Mouse (Mus musculus): Measurements from ENCODE around the gene Itga2. TPM values are rescaled to one million over a fixed set of nuclear protein-coding genes. Genes with fewer than 3 reads are reported as not detected.

The Itga2 gene
- polyA plus RNA-seq, 1 experiment from 2014 or later: 15.2 TPM

DNA sequence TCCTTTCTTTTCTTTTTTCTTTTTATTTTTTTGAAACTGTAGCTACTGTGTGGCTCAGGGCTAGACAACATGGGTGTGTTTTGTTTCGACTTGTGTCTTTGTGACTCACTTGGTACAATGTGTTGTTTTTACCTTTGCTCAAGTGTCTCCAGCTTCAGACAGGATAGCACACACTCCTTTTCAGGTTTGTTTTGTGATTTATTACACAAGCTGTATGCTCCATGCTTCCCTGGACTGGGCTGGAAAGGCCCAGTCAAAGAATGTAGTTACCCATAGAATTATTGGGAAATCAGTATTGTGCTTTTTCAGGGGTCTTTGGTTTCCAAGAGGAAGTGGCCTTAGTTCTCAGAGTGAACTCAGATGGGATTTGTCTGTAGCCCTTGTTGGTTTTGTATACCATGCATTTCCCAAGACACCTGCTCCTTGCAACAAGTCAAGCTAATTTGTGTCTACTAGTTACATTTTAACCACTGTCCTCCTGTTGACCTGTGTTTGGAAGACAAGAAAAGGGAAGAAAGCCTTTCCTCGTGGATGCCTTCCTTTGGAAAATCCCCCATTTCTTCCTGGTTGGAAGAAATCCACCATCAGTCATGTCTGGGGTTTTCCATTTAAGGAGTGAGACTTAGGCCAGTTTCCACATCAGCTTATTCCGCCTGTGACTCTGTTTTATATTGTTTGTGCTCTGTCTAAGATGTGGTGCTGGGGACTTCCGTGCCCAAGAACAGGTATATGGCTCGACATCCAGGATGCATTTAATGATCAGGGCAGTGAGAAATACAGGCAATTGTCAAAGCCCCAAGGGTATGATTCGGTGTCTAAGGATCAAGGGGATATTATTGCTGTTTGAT is 79.4 kb downstream of the Itga2 start:
- DNase-seq (ENCODE audit: low spot score) (no peak), ATAC-seq (no peak)
- Histone ChIP-seq H3K4me3 (ENCODE audit: low read depth, low read length) (no peak overlapping the region), H3K9me3 (ENCODE audit: low read length) (no peaks in the 10 kb centered on the region), H3K27ac (ENCODE audit: low read length) (no peak overlapping the region), H3K36me3 (ENCODE audit: insufficient read depth, low read length) (no peaks in the 10 kb centered on the region), H3K27me3 (replicated peaks; ENCODE audit: insufficient read depth, low read length) (no peaks in the 10 kb centered on the region), H3K4me2 (replicated peaks; ENCODE audit: low read depth, low read length) (no peak overlapping the region), H3K9ac (replicated peaks; ENCODE audit: low read depth) (no peak overlapping the region), H3K4me1 (ENCODE audit: insufficient read depth, low read depth, low read length) (peaks cover 4% of the 10 kb centered on the region; the same call in 1 of the 2 replicates)
- TF ChIP-seq CTCF (IDR thresholded peaks at IDR 0.05): no peak
- TF ChIP-seq EP300 (IDR thresholded peaks at IDR 0.05): no peak
- 69% methylated on average over 6 of the region's 6 CpGs for WGBS

DNA sequence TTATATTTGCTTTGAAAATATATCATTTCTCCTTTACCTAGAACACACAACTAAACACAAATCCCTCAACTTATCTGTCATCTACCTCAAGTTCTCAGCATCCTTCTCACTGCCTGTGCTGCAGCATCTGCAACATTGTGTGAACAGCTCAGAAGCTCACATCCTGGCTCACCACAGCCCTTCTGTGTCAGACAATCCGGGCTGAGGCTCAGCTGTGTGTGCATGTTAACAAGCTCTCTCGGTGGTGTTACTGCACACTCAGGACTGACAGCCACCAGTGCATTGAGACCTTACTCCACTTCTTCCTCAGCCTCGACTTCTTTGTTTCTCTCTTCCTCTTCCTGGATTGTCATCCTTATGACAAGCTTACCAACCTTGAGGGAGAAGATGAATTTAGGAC is 83.0 kb downstream of the Itga2 start:
- no peaks in the 10 kb centered on the region for H3K9me3 ChIP-seq (ENCODE audit: low read length)
- H3K4me3 ChIP-seq (ENCODE audit: low read depth, low read length): no peak overlapping the region
- no peak for ATAC-seq
- no peak overlapping the region for H3K27ac ChIP-seq (ENCODE audit: low read length)
- TF ChIP-seq CTCF (IDR thresholded peaks at IDR 0.05): no peak
- TF ChIP-seq EP300 (IDR thresholded peaks at IDR 0.05): no peak
- H3K9ac ChIP-seq (replicated peaks; ENCODE audit: low read depth): no peak overlapping the region
- H3K4me1 ChIP-seq (ENCODE audit: insufficient read depth, low read depth, low read length): peaks cover 2% of the 10 kb centered on the region; the same call in 1 of the 2 replicates
- DNase-seq (ENCODE audit: low spot score): no peak
- no peak overlapping the region for H3K4me2 ChIP-seq (replicated peaks; ENCODE audit: low read depth, low read length)
- no peaks in the 10 kb centered on the region for H3K36me3 ChIP-seq (ENCODE audit: insufficient read depth, low read length)
- 69% methylated on average over 3 of the region's 3 CpGs for WGBS
- H3K27me3 ChIP-seq (replicated peaks; ENCODE audit: insufficient read depth, low read length): no peaks in the 10 kb centered on the region

DNA sequence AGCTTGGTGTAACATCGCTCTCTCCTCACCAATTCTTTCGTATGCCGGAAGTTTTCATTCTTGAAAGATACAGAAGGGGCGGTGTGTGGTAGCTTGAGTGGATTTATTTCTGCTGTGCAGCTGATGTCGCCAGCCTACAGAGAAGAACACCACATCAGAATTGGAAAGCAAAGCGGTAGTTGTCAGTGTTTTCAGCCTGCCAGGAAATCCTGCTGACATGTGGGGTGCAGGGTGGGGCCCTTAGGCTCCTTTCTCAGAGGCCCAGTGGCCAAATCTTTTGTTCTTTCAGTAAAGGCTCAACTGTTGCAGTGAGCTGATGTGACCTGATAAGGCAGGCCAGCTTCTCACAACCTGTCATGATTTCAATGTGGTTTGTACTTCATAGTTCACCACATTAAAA is 86.1 kb downstream of the Itga2 start:
- Histone ChIP-seq H3K4me2 (replicated peaks; ENCODE audit: low read depth, low read length) (no peak overlapping the region), H3K9ac (replicated peaks; ENCODE audit: low read depth) (no peak overlapping the region), H3K4me3 (ENCODE audit: low read depth, low read length) (no peak overlapping the region), H3K27ac (ENCODE audit: low read length) (no peak overlapping the region), H3K4me1 (ENCODE audit: insufficient read depth, low read depth, low read length) (no peaks in the 10 kb centered on the region; the same call in 1 of the 2 replicates), H3K27me3 (replicated peaks; ENCODE audit: insufficient read depth, low read length) (no peaks in the 10 kb centered on the region), H3K9me3 (ENCODE audit: low read length) (no peaks in the 10 kb centered on the region), H3K36me3 (ENCODE audit: insufficient read depth, low read length) (no peaks in the 10 kb centered on the region)
- peak; percentile 26; the same call in 1 of the 2 replicates for ATAC-seq
- no peak for DNase-seq (ENCODE audit: low spot score)
- WGBS: 76% methylated on average over 6 of the region's 6 CpGs
- TF ChIP-seq EP300 (IDR thresholded peaks at IDR 0.05): no peak
- TF ChIP-seq CTCF (IDR thresholded peaks at IDR 0.05): no peak

DNA sequence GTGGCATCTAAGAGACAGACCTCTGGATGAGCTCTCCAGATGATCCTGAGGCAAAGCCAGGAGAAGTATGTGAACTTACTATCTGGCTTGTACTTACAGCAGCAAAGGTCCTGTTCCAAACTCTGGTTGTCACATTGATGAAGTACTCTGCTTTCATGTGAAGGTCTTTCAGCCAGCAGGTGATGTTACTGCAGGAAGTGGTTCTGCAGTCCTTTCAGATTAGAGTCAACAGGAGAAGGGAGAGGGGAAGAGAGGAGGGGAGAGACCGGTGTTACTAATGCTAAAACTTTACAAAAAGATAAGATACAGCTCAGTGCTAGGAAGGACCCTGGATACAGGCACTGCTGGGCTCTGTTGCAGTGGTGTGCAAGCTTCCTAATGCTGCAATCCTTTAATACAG is 88.6 kb downstream of the Itga2 start:
- no peak overlapping the region for H3K27ac ChIP-seq (ENCODE audit: low read length)
- no peaks in the 10 kb centered on the region for H3K27me3 ChIP-seq (replicated peaks; ENCODE audit: insufficient read depth, low read length)
- DNase-seq (ENCODE audit: low spot score) (no peak), ATAC-seq (no peak)
- H3K4me2 ChIP-seq (replicated peaks; ENCODE audit: low read depth, low read length): no peak overlapping the region
- H3K4me1 ChIP-seq (ENCODE audit: insufficient read depth, low read depth, low read length): peaks cover 3% of the 10 kb centered on the region; the same call in 1 of the 2 replicates
- no peaks in the 10 kb centered on the region for H3K9me3 ChIP-seq (ENCODE audit: low read length)
- no peaks in the 10 kb centered on the region for H3K36me3 ChIP-seq (ENCODE audit: insufficient read depth, low read length)
- WGBS: 0% methylated on average over 1 of the region's 1 CpGs
- H3K4me3 ChIP-seq (ENCODE audit: low read depth, low read length): no peak overlapping the region
- H3K9ac ChIP-seq (replicated peaks; ENCODE audit: low read depth): no peak overlapping the region
- TF ChIP-seq EP300 (IDR thresholded peaks at IDR 0.05) (no peak), CTCF (IDR thresholded peaks at IDR 0.05) (no peak)

DNA sequence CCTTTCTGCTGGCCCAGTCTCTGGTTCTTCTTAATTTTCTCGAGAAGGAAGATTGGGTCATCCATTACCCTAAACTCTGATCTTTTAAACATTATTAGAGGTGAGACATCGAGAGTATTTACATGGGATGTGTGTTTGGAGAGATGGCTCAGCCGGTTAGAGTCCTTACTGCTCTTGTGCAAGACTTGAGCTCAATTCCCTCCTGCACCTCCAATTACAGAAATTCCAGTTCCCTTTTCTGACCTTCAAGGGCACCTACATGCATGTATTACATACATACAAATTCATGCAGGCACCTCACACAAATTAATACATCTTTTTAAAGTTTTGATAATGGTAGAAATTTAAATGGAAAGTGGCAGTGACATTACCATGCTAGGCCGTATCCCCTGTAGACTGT is 91.4 kb downstream of the Itga2 start:
- Histone ChIP-seq H3K27me3 (replicated peaks; ENCODE audit: insufficient read depth, low read length) (no peaks in the 10 kb centered on the region), H3K27ac (ENCODE audit: low read length) (no peak overlapping the region), H3K9me3 (ENCODE audit: low read length) (no peaks in the 10 kb centered on the region), H3K4me3 (ENCODE audit: low read depth, low read length) (no peak overlapping the region), H3K36me3 (ENCODE audit: insufficient read depth, low read length) (no peaks in the 10 kb centered on the region), H3K4me2 (replicated peaks; ENCODE audit: low read depth, low read length) (no peak overlapping the region), H3K9ac (replicated peaks; ENCODE audit: low read depth) (no peak overlapping the region), H3K4me1 (ENCODE audit: insufficient read depth, low read depth, low read length) (peaks cover 3% of the 10 kb centered on the region; the same call in 1 of the 2 replicates)
- 67% methylated on average over 4 of the region's 4 CpGs for WGBS
- no peak for ATAC-seq
- TF ChIP-seq EP300 (IDR thresholded peaks at IDR 0.05): no peak
- TF ChIP-seq CTCF (IDR thresholded peaks at IDR 0.05): no peak
- no peak for DNase-seq (ENCODE audit: low spot score)

DNA sequence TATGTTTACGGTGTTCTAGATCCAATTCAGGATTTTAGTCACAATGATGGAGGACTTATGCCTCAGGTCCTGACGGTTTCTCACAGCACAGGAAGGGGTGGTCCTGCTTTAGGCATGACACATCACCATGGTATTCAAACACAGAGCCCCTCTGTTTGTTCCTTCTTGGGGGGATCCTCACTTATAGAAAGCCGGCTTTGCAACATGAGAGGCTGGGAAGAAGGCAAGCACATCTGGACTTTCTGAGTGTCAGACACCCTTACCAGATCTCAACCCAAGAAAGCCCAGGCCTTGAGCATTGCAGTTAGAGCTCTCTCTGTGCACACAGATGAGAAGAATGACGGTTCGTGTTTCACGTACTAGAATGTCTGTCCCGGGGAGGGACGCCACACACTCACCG is 92.8 kb downstream of the Itga2 start:
- H3K36me3 ChIP-seq (ENCODE audit: insufficient read depth, low read length): no peaks in the 10 kb centered on the region
- WGBS: 56% methylated on average over 9 of the region's 9 CpGs
- ATAC-seq: peak; percentile 59
- H3K4me1 ChIP-seq (ENCODE audit: insufficient read depth, low read depth, low read length): peaks cover 3% of the 10 kb centered on the region; the same call in 1 of the 2 replicates
- H3K27ac ChIP-seq (ENCODE audit: low read length): peak overlapping the region; percentile 80
- peak; percentile 20 for DNase-seq (ENCODE audit: low spot score)
- TF ChIP-seq CTCF (IDR thresholded peaks at IDR 0.05): no peak
- TF ChIP-seq EP300 (IDR thresholded peaks at IDR 0.05): no peak
- no peaks in the 10 kb centered on the region for H3K9me3 ChIP-seq (ENCODE audit: low read length)
- no peak overlapping the region for H3K4me2 ChIP-seq (replicated peaks; ENCODE audit: low read depth, low read length)
- no peak overlapping the region for H3K9ac ChIP-seq (replicated peaks; ENCODE audit: low read depth)
- no peak overlapping the region for H3K4me3 ChIP-seq (ENCODE audit: low read depth, low read length)
- no peaks in the 10 kb centered on the region for H3K27me3 ChIP-seq (replicated peaks; ENCODE audit: insufficient read depth, low read length)

Data from lung, postnatal 0 days (tissue).